Mouse (Mus musculus): Measurements from ENCODE around the gene Mrc1. TPM values are rescaled to one million over a fixed set of nuclear protein-coding genes. Genes with fewer than 3 reads are reported as not detected.
"Not testable (repeated sequence)": the region's sequence is repeated elsewhere in the genome, so short reads cannot be mapped to it uniquely, and the experiment has no call there.

Gene Mrc1
- polyA plus RNA-seq (2014; fragmentation: Nextera tagmentation; extraction: Ambion mirVana): 0.16 and 7.2 TPM in 2 replicates

DNA sequence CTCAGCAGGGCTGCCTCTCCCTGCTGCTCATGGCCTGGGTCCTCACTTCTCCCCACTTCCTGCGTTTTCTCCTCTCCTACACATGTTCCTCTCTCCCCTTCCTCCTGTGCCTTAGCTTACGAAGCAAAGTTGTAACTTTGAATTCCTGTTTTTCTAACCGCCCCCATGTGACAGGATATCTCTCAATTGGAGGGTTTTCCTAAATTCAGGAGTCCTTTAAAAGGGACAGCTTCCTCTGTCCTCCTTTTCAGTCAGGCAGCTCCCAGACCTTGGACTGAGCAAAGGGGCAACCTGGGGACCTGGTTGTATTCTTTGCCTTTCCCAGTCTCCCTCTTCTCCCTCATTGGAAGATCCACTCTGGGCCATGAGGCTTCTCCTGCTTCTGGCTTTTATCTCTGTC is at the start of gene Mrc1:
Mrc1 (plus strand) TSS at position 244 of the 400 bp plus-strand sequence.
- H3K4me2 ChIP-seq (ENCODE audit: low read depth, low read length): no peak within 1 kb of the TSS
- H3K4me3 ChIP-seq (ENCODE audit: low read depth, low read length): no peak within 1 kb of the TSS
- no peaks in the 10 kb centered on the region for H3K27me3 ChIP-seq (ENCODE audit: control insufficient read depth, insufficient read depth, low read length)
- no peaks in the 10 kb centered on the region for H3K4me1 ChIP-seq (ENCODE audit: control insufficient read depth, insufficient read depth, low read length)
- H3K36me3 ChIP-seq (ENCODE audit: control insufficient read depth, insufficient read depth, low read length): no peaks in the 10 kb centered on the region
- no peak for ATAC-seq (ENCODE audit: low read depth)
- H3K27ac ChIP-seq (ENCODE audit: low read depth, low read length): no peak within 1 kb of the TSS
- H3K9me3 ChIP-seq (ENCODE audit: control insufficient read depth, low read length): no peaks in the 10 kb centered on the region
- no peak within 1 kb of the TSS for H3K9ac ChIP-seq (replicated peaks; ENCODE audit: low read depth, low read length)
- WGBS: 71% methylated on average over 3 of the region's 3 CpGs

DNA sequence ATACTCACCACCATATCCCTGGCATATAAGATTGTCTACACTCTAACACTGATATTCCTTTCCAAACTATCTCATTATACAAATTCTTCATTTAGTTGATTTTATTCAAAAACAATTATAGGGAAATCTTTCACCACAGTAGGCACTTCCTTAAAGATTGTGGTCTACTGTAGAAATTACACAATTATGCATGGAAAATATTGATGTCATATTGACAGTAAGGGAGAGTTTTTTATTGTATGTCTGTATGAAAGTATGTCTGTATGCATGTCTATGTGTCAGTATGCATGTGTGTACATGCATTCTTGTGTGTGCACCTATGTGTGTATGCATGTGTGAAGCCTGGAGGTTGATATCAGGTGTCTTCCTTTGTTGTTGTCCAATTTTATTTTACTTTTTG is 44.8 kb upstream of the Mrc1 start:
- Histone ChIP-seq H3K9me3 (ENCODE audit: control insufficient read depth, low read length) (no peaks in the 10 kb centered on the region), H3K4me3 (ENCODE audit: low read depth, low read length) (no peak overlapping the region)

DNA sequence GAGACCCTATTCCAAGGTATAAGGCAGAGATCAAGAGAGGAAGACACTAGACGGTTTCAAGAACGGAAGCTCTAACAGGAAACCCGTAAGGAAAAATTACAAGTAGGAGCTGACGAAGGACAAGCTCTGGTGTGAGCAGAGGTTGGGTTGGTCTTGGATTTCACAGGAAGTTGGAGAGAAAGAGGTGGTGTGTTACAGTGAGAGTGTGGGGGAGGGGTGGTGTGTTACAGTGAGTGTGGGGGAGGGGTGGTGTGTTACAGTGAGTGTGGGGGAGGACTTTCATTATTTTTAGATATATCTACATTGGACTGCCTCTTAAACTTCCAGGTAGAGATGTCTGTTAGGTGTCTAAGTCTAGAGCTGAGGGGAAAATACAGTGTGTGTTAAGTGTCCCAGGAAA is 38.5 kb upstream of the Mrc1 start:
- Histone ChIP-seq H3K27ac (ENCODE audit: low read depth, low read length) (no peak overlapping the region), H3K9me3 (ENCODE audit: control insufficient read depth, low read length) (no peaks in the 10 kb centered on the region), H3K9ac (replicated peaks; ENCODE audit: low read depth, low read length) (no peak overlapping the region), H3K4me3 (ENCODE audit: low read depth, low read length) (no peak overlapping the region), H3K4me1 (ENCODE audit: control insufficient read depth, insufficient read depth, low read length) (no peaks in the 10 kb centered on the region), H3K27me3 (ENCODE audit: control insufficient read depth, insufficient read depth, low read length) (no peaks in the 10 kb centered on the region), H3K4me2 (ENCODE audit: low read depth, low read length) (no peak overlapping the region), H3K36me3 (ENCODE audit: control insufficient read depth, insufficient read depth, low read length) (no peaks in the 10 kb centered on the region)
- ATAC-seq (ENCODE audit: low read depth): no peak
- WGBS: 88% methylated on average over 4 of the region's 4 CpGs

More for the DNA sequence above, 44.8 kb upstream of the Mrc1 start:
- Histone ChIP-seq H3K27ac (ENCODE audit: low read depth, low read length) (no peak overlapping the region), H3K27me3 (ENCODE audit: control insufficient read depth, insufficient read depth, low read length) (no peaks in the 10 kb centered on the region), H3K4me1 (ENCODE audit: control insufficient read depth, insufficient read depth, low read length) (no peaks in the 10 kb centered on the region), H3K4me2 (ENCODE audit: low read depth, low read length) (no peak overlapping the region), H3K36me3 (ENCODE audit: control insufficient read depth, insufficient read depth, low read length) (no peaks in the 10 kb centered on the region), H3K9ac (replicated peaks; ENCODE audit: low read depth, low read length) (no peak overlapping the region)
- ATAC-seq (ENCODE audit: low read depth): no peak

DNA sequence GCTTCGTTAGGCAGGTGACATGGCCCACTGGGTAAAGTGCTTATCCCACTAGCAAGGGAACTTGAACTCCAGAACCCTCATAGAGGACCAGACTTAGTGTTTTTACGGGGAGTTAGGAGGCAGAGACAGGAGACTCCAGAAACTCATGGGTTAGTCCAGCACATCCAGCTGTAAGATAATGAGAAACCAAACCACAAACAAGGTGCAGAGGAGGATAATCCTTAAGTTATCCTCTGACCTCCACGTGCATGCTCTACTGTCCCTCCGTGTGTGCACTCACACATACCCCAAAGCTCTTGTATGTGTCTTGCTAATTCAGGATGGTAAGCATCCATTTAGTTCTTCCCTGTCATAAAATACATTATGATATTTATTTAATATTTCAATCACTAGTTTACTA is 37.6 kb upstream of the Mrc1 start:
- H3K36me3 ChIP-seq (ENCODE audit: control insufficient read depth, insufficient read depth, low read length): no peaks in the 10 kb centered on the region
- H3K9ac ChIP-seq (replicated peaks; ENCODE audit: low read depth, low read length): no peak overlapping the region
- ATAC-seq (ENCODE audit: low read depth): no peak
- H3K27ac ChIP-seq (ENCODE audit: low read depth, low read length): no peak overlapping the region
- no peaks in the 10 kb centered on the region for H3K4me1 ChIP-seq (ENCODE audit: control insufficient read depth, insufficient read depth, low read length)
- H3K27me3 ChIP-seq (ENCODE audit: control insufficient read depth, insufficient read depth, low read length): no peaks in the 10 kb centered on the region
- WGBS: 87% methylated on average over 4 of the region's 4 CpGs
- H3K4me3 ChIP-seq (ENCODE audit: low read depth, low read length): no peak overlapping the region
- H3K9me3 ChIP-seq (ENCODE audit: control insufficient read depth, low read length): no peaks in the 10 kb centered on the region
- H3K4me2 ChIP-seq (ENCODE audit: low read depth, low read length): no peak overlapping the region

DNA sequence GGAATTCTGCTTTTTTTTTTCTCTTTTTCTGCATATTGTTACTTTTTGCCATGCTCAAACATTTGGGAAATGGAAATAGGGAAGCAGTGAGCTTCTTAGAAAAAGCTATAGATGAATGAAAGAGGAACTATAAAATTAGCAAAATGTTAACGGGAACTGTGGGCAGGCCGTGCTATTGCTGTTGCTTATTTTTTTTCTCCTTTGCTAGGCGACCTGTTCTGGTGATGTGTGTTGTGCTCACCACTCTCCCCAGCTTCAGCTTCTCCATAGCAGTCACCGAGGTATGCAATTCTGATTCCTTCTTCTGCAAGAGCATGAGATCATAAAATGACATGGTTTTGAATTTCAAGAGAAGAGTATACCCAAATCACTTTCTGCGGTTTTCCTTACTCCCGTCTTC is 37.1 kb upstream of the Mrc1 start:
- ATAC-seq (ENCODE audit: low read depth): no peak
- H3K9me3 ChIP-seq (ENCODE audit: control insufficient read depth, low read length): no peaks in the 10 kb centered on the region
- no peak overlapping the region for H3K4me2 ChIP-seq (ENCODE audit: low read depth, low read length)

DNA sequence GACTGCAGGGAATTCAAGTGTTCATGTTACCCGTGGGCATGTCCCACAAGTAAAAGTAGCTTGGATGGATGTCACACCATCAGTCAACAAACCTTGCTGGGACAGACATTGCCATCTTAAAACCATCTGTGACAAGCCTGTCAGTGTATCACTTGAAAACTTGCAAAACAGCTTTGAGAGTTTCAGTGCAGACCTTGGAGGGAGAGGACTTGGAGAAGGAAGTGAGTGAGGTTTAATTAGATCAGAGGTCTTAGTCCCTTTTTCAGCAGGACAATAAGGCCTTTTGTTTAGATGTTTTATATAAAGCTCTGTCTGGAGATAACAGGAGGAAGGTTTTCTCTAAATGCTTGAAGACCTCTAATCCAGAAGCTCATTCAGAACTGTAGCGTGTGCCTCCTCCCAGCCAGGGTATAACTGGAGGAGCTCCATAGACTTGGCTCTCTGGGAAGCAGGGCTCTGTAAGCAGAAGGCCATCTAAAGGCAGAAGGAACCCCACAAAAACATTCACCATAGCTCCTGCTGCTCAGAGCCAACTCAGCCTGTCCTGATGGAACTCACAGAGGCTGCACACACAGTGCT is 30.8 kb upstream of the Mrc1 start:
- H3K36me3 ChIP-seq (ENCODE audit: control insufficient read depth, insufficient read depth, low read length); H3K9ac ChIP-seq (replicated peaks; ENCODE audit: low read depth, low read length); H3K4me3 ChIP-seq (ENCODE audit: low read depth, low read length); H3K27ac ChIP-seq (ENCODE audit: low read depth, low read length); H3K4me2 ChIP-seq (ENCODE audit: low read depth, low read length); H3K27me3 ChIP-seq (ENCODE audit: control insufficient read depth, insufficient read depth, low read length); H3K4me1 ChIP-seq (ENCODE audit: control insufficient read depth, insufficient read depth, low read length); H3K9me3 ChIP-seq (ENCODE audit: control insufficient read depth, low read length); ATAC-seq (ENCODE audit: low read depth): not testable (repeated sequence)
- WGBS: no CpG with 5 or more reads among the region's 2 CpGs

More for the DNA sequence above, 37.1 kb upstream of the Mrc1 start:
- H3K9ac ChIP-seq (replicated peaks; ENCODE audit: low read depth, low read length): no peak overlapping the region
- 88% methylated on average over 6 of the region's 6 CpGs for WGBS
- no peak overlapping the region for H3K27ac ChIP-seq (ENCODE audit: low read depth, low read length)
- H3K36me3 ChIP-seq (ENCODE audit: control insufficient read depth, insufficient read depth, low read length): no peaks in the 10 kb centered on the region
- H3K4me3 ChIP-seq (ENCODE audit: low read depth, low read length): no peak overlapping the region
- no peaks in the 10 kb centered on the region for H3K27me3 ChIP-seq (ENCODE audit: control insufficient read depth, insufficient read depth, low read length)
- no peaks in the 10 kb centered on the region for H3K4me1 ChIP-seq (ENCODE audit: control insufficient read depth, insufficient read depth, low read length)

DNA sequence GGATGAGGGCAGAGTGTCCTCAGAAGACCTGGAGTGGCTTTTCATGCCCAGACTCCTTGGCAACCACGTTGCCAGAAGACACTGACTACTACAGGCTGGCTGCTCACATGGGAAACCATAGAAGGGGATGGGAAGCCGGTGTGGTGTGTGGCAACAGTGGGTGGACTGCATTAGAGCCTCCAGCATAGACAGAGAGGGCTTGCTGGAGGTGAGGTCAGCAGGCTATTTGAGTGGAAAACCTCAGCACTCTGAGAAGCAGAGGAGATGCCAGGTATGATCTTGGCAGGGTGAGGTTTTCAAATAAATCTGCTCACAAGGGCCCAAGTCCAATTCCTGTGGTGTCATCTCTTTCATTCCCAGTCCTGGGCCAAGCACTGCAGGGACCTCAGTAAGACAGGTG is 29.6 kb upstream of the Mrc1 start:
- H3K27me3 ChIP-seq (ENCODE audit: control insufficient read depth, insufficient read depth, low read length): no peaks in the 10 kb centered on the region
- WGBS: 48% methylated on average over 2 of the region's 2 CpGs
- H3K36me3 ChIP-seq (ENCODE audit: control insufficient read depth, insufficient read depth, low read length): no peaks in the 10 kb centered on the region
- no peaks in the 10 kb centered on the region for H3K4me1 ChIP-seq (ENCODE audit: control insufficient read depth, insufficient read depth, low read length)
- H3K4me3 ChIP-seq (ENCODE audit: low read depth, low read length): no peak overlapping the region
- no peak overlapping the region for H3K9ac ChIP-seq (replicated peaks; ENCODE audit: low read depth, low read length)
- ATAC-seq (ENCODE audit: low read depth): no peak
- H3K4me2 ChIP-seq (ENCODE audit: low read depth, low read length): no peak overlapping the region
- no peaks in the 10 kb centered on the region for H3K9me3 ChIP-seq (ENCODE audit: control insufficient read depth, low read length)
- H3K27ac ChIP-seq (ENCODE audit: low read depth, low read length): no peak overlapping the region

DNA sequence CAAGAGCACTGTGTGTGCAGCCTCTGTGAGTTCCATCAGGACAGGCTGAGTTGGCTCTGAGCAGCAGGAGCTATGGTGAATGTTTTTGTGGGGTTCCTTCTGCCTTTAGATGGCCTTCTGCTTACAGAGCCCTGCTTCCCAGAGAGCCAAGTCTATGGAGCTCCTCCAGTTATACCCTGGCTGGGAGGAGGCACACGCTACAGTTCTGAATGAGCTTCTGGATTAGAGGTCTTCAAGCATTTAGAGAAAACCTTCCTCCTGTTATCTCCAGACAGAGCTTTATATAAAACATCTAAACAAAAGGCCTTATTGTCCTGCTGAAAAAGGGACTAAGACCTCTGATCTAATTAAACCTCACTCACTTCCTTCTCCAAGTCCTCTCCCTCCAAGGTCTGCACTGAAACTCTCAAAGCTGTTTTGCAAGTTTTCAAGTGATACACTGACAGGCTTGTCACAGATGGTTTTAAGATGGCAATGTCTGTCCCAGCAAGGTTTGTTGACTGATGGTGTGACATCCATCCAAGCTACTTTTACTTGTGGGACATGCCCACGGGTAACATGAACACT is 28.2 kb upstream of the Mrc1 start:
- H3K4me3 ChIP-seq (ENCODE audit: low read depth, low read length): not testable (repeated sequence)

DNA sequence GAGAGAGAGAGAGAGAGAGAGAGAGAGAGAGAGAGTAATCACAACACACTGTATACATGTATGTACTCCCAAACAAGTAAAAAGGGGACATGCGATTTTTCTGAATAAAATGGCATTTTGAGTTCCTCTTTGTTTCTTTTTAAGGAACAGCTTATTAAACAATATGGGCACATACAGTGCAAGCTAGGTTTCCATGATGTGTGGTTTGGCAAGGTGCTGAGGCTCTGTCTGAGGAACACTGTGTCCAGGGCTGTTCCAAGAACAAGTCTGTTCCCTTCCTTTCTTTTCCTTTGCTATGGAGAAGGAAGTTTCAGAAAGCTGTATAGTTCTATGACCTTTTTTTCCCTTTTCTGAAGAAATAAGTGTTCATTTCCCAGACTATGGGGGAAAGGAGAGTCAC is 24.9 kb upstream of the Mrc1 start:
- Histone ChIP-seq H3K27ac (ENCODE audit: low read depth, low read length) (no peak overlapping the region), H3K36me3 (ENCODE audit: control insufficient read depth, insufficient read depth, low read length) (no peaks in the 10 kb centered on the region), H3K9me3 (ENCODE audit: control insufficient read depth, low read length) (no peaks in the 10 kb centered on the region), H3K4me2 (ENCODE audit: low read depth, low read length) (no peak overlapping the region), H3K27me3 (ENCODE audit: control insufficient read depth, insufficient read depth, low read length) (no peaks in the 10 kb centered on the region), H3K9ac (replicated peaks; ENCODE audit: low read depth, low read length) (no peak overlapping the region), H3K4me1 (ENCODE audit: control insufficient read depth, insufficient read depth, low read length) (no peaks in the 10 kb centered on the region), H3K4me3 (ENCODE audit: low read depth, low read length) (no peak overlapping the region)
- no peak for ATAC-seq (ENCODE audit: low read depth)
- WGBS: 93% methylated on average over 1 of the region's 1 CpGs

More for the DNA sequence above, 28.2 kb upstream of the Mrc1 start:
- WGBS: no CpG with 5 or more reads among the region's 2 CpGs
- not testable (repeated sequence) for H3K4me2 ChIP-seq (ENCODE audit: low read depth, low read length); ATAC-seq (ENCODE audit: low read depth); H3K9me3 ChIP-seq (ENCODE audit: control insufficient read depth, low read length); H3K4me1 ChIP-seq (ENCODE audit: control insufficient read depth, insufficient read depth, low read length); H3K27ac ChIP-seq (ENCODE audit: low read depth, low read length); H3K36me3 ChIP-seq (ENCODE audit: control insufficient read depth, insufficient read depth, low read length); H3K27me3 ChIP-seq (ENCODE audit: control insufficient read depth, insufficient read depth, low read length); H3K9ac ChIP-seq (replicated peaks; ENCODE audit: low read depth, low read length)
